Mouse (Mus musculus) erythroblast, embryonic 14.5 days (primary cell): ENCODE results near the gene Ccdc120. TPM values are rescaled to one million over a fixed set of nuclear protein-coding genes. Genes with fewer than 3 reads are reported as not detected.
"Not testable (repeated sequence)": the region's sequence is repeated elsewhere in the genome, so short reads cannot be mapped to it uniquely, and the experiment has no call there.

ENCODE experiments used
- H3K27me3 ChIP-seq: 2 replicates; pipeline ENCODE4 v1.6.1; 2012; ENCODE audit warnings: inconsistent platforms; ENCODE audit not compliant: control insufficient read depth
- H3K36me3 ChIP-seq: 2 replicates; pipeline ENCODE4 v1.6.1; 2012; ENCODE audit warnings: mild to moderate bottlenecking, inconsistent platforms; ENCODE audit not compliant: control insufficient read depth
- H3K4me1 ChIP-seq: 2 replicates; pipeline ENCODE4 v1.6.1; 2012; ENCODE audit warnings: inconsistent platforms; ENCODE audit not compliant: control insufficient read depth
- H3K4me3 ChIP-seq: replicated peaks from 2 replicates; pipeline ENCODE3; 2012; ENCODE audit warnings: moderate library complexity, mild to moderate bottlenecking, inconsistent platforms
- H3K9me3 ChIP-seq: 2 replicates; pipeline ENCODE4 v1.6.1; 2012; ENCODE audit warnings: low read length, inconsistent platforms, mixed read lengths; ENCODE audit not compliant: control insufficient read depth
- GATA1 ChIP-seq: IDR thresholded peaks from 2 replicates; pipeline ENCODE4 v1.6.1; 2012; ENCODE audit warnings: low read length, inconsistent platforms, mixed read lengths
- TAL1 ChIP-seq: IDR thresholded peaks from 3 replicates; pipeline ENCODE4 v1.6.1; 2012; ENCODE audit warnings: low read length, inconsistent platforms, mixed read lengths
- polyA plus RNA-seq: library from polyadenylated mRNA; stranded (reverse); fragments of >175 nt; gene quantifications from 2 replicates; pipeline ENCODE4 v1.2.3, GENCODE M21; 2012

Gene Ccdc120
- polyA plus RNA-seq, 1 experiment, result 0.02 TPM

DNA sequence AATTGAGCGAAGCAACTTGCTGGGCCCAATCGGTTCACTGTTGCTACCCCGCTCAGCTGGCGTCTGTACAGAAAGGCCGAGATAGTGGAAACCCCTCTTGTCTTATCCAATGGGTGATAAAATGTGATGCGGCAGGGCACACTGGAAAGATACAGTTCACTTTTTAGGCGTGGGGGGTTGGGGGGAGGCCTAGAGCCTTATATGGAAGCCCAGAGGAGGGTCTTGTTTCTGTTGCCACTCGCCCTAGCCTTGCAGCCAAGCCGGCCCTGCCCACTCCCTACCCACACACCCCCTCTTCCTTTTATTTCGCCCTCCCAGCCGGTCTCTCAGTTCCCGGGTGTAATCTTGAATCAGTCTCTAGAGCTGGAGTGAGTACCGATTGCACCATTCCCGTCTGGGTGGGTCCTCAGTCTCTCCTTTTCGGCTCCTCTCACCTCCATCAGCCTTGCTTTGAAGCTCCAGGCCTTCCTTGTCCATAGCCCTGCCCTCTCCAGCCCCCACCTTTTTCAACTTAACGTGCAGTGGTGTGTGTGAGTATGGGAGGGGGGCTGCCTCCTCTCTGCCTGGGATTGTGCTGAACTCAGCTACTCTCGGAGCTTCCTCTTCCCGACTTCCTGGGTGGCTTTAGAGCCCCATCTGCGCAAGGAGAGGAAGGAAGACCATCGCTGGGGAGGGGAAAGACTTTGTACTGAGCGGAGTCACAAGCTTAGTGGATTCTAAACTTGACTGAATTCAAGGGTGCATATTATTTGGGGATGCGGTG lies 13.1 kb upstream of the Ccdc120 start:
- TF ChIP-seq TAL1 (no peak), GATA1 (no peak)
- Histone ChIP-seq H3K36me3 (peaks cover 27% of the 10 kb centered on the region), H3K9me3 (peaks cover 2% of the 10 kb centered on the region; the same call in 1 of the 2 replicates), H3K4me1 (peaks cover 59% of the 10 kb centered on the region), H3K4me3 (peak overlapping the region; percentile 71), H3K27me3 (no peaks in the 10 kb centered on the region)

DNA sequence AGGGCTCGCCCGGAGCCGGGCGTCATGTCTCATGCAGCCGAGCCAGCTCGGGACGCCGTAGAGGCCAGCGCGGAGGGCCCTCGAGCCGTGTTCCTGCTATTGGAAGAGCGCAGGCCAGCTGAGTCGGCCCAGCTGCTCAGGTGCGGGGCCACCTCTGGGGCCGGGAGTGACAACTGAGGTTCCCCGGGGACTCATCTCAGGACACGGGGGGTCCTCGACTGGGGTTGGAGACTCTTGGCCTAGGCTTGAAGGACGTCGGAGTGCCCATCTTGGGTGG lies 12.2 kb upstream of the Ccdc120 start:
- H3K36me3 ChIP-seq, result peaks cover 18% of the 10 kb centered on the region
- no peak for TF ChIP-seq TAL1
- TF ChIP-seq GATA1, result no peak

DNA sequence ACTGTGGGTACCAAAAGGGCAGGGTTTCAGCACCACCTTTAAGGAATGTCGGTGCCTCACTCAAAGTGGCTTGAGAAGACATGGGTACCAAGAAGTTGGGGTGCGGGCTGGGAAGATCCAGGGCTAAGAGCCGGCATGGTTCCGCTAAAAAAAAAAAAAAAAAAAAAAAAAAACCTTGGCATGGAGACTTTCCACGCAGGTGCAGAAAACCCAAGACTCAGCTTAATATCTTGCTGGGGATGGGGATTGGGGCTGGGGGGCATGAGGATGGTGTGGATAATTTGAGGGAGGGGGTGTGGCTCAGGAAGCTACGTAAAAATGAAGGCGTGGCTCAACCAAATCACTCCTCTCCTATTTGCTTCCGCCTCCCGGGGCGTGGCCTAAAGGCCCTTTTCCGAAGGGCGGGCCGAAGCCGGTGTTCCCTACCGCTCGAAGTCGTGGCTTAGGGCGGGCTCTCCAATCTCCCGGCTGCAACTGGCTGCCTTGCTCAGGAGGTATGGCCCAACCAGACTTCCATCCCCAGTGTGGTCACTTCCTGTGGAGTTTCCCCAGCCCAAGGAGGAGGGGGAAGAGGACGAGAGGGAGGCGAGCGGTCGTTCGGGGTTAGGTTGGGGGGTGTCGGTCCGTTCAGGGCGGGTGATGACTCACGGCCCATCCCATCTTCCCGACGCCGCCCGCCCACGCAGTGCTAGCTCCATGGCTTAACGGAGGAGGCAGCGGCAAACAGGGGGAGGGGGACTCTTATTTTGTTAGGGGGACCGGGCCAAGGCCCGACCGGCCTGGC lies 11.6 kb upstream of the Ccdc120 start, which contains the start of gene Tfe3:
Gene Tfe3 (plus strand): TSS at position 424 of the 784 bp plus-strand sequence.
- Histone ChIP-seq H3K4me3 (peak within 1 kb of the TSS; percentile 71), H3K36me3 (peaks cover 13% of the 10 kb centered on the region), H3K27me3 (no peaks in the 10 kb centered on the region), H3K4me1 (peaks cover 47% of the 10 kb centered on the region), H3K9me3 (peaks cover 2% of the 10 kb centered on the region; the same call in 1 of the 2 replicates)
- no peak for TF ChIP-seq GATA1
- TF ChIP-seq TAL1, result no peak

More for the DNA sequence above, 12.2 kb upstream of the Ccdc120 start:
- peaks cover 2% of the 10 kb centered on the region; the same call in 1 of the 2 replicates for H3K9me3 ChIP-seq
- peak overlapping the region; percentile 71 for H3K4me3 ChIP-seq
- H3K27me3 ChIP-seq, result no peaks in the 10 kb centered on the region
- peaks cover 53% of the 10 kb centered on the region for H3K4me1 ChIP-seq

DNA sequence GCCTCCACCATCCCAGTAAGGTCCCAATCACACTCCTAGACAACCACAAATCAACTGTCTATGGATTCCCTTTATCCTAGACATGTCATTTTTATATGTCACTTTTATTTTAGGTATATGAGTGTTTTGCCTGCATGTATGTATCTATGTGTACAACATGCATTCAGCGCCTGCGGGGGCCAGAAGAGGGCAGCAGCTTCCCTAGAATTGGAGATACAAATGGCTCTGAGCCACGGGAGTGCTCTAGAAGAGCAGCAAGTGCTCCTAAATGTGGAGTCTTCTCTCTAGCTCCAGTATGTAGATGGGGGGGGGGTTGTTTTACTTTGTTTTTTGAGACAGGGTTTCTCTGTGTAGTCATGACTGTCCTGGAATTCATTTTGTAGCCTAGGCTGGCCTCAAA lies 2.9 kb upstream of the Ccdc120 start:
- H3K4me3 ChIP-seq, H3K9me3 ChIP-seq, H3K36me3 ChIP-seq, H3K4me1 ChIP-seq, H3K27me3 ChIP-seq: not testable (repeated sequence)

DNA sequence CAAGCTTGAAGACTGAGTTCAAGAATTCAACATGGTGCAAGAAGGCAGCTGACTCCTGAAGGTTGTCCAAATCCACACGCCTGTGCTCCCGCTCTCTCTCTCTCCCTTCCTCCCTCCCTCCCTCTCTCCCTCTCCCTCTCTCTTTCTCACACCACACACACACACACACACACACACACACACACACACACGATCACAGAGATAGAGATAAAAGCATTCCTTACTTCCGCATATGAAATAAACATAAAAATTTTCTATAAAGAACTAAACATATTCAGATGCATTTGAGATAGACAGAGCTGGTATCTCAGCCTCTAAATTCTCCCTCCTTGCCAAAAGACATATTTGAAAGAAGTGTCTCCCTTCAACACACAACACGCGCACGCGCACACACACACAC lies 5.3 kb downstream of the Ccdc120 start:
- no peaks in the 10 kb centered on the region for H3K36me3 ChIP-seq
- H3K4me3 ChIP-seq, result no peak overlapping the region
- peaks cover 12% of the 10 kb centered on the region for H3K4me1 ChIP-seq
- TF ChIP-seq TAL1 (no peak), GATA1 (no peak)
- no peaks in the 10 kb centered on the region for H3K9me3 ChIP-seq
- H3K27me3 ChIP-seq, result no peaks in the 10 kb centered on the region; the same call in 1 of the 2 replicates

DNA sequence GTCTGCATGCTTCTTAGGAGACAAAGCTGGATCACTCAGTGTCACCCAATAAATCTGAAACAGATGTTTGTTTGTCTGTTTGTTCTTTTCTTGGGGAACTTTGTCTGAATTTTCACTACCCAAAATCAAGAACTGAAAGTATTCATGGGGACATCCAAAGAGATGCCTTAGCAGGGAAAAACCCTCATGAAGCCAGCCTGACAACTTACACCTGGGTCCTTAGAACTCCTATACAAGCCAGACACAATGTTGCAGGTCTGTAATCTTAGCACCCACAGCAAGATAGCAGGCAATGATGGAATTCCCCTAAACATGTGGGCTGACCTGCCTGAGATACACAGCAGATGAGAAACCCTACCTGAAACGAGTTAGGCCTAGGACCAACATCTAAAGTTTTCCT lies 5.8 kb downstream of the Ccdc120 start:
- Histone ChIP-seq H3K9me3 (no peaks in the 10 kb centered on the region), H3K27me3 (no peaks in the 10 kb centered on the region), H3K36me3 (no peaks in the 10 kb centered on the region), H3K4me1 (peaks cover 14% of the 10 kb centered on the region), H3K4me3 (no peak overlapping the region)
- TF ChIP-seq TAL1, result no peak
- TF ChIP-seq GATA1, result no peak

DNA sequence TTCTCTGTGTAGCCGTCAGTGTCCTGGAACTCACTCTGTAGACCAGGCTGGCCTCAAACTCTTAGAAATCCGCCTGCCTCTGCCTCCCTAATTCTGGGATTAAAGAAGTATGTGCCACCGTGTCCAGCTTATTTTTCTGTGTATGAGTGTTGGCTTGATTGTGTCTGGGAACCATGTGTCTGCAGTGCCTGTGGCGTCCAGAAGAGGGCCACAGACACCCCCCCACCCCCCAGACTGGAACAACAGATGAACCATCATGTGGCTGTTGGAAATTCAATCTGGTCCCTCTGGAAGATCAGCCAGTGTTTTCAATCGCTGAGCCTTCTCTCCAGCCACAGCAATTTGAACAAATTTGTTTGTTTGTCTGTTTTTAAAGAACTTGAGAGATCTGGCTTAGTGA lies 7.2 kb downstream of the Ccdc120 start:
- H3K36me3 ChIP-seq, result no peaks in the 10 kb centered on the region
- H3K4me1 ChIP-seq, result peaks cover 15% of the 10 kb centered on the region
- H3K9me3 ChIP-seq, result no peaks in the 10 kb centered on the region
- H3K4me3 ChIP-seq, result no peak overlapping the region
- TF ChIP-seq GATA1 (no peak), TAL1 (no peak)
- H3K27me3 ChIP-seq, result no peaks in the 10 kb centered on the region

DNA sequence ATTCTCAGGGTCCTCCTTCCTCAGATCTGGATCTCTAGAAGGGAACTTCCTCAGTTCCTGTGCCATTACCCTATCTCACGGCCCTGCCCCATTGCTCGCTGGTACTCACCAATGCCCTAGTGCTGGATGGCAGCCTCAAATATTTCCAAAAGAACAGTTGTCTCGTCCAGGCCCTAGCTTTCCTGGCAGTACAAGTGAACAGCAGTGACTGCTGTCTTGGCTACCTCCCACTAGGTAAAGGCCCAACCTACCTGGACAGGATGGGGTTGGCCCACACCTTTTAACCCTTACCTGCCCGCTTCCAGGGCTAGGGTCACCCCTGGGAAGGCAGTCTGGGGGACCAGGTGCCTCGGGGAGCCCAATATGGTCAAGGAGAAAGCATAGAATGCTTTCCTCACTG lies 9.6 kb downstream of the Ccdc120 start:
- Histone ChIP-seq H3K4me3 (no peak overlapping the region), H3K9me3 (no peaks in the 10 kb centered on the region), H3K27me3 (no peaks in the 10 kb centered on the region), H3K36me3 (no peaks in the 10 kb centered on the region), H3K4me1 (peaks cover 16% of the 10 kb centered on the region)
- TF ChIP-seq GATA1 (no peak), TAL1 (no peak)

DNA sequence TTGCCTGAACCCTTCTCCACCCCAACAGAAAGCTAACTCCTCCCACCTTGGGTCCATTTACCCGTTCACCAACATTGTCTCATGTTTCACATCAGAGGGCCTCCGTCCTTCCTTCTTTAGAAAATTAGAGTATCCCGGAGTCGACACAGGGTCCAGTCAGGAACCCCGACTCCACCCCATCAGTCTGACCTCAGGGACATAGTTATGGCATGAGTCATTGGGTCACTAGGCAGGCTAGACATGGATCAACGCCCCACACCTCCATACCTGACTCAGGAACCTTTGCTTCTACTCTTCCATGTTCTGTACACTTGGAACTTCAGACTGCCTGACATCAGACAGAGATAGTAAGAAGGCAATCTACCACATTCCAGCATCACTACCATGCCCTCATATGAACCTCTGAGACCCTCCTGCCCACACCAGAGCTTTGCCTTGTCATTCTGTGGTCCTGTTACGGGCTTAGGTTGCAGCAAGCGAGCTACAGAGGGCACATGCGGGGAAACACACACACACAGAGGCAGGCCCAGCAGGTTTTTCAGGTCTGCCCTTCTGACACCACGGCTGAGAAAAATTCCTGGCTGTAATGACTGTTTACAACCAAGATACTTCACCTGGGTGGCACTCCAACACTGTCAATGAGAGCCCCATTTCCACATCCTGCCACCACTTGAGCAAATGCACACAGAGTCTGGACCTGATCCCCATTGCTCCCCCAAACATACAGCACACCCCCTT lies 10.5 kb downstream of the Ccdc120 start:
- Histone ChIP-seq H3K27me3 (no peaks in the 10 kb centered on the region), H3K4me1 (peaks cover 16% of the 10 kb centered on the region), H3K36me3 (no peaks in the 10 kb centered on the region), H3K9me3 (no peaks in the 10 kb centered on the region), H3K4me3 (no peak overlapping the region)
- TF ChIP-seq GATA1, result no peak
- TF ChIP-seq TAL1, result no peak
